Mouse (Mus musculus): ENCODE measurements around the gene Blmh. TPM values are rescaled to one million over a fixed set of nuclear protein-coding genes. Genes with fewer than 3 reads are reported as not detected.

The Blmh gene
- polyA plus RNA-seq (2012), result 1.5 TPM in 2 replicates

GRCm38 (mm10) chr11:76924759-76925236, at the start of gene Blmh:
Gene Blmh, plus strand, starts transcription at chr11:76924809.
- H3K9me3 ChIP-seq (ENCODE audit: control insufficient read depth, low read length), result no peaks in the 10 kb centered on the region
- TF ChIP-seq TAL1 (IDR thresholded peaks at IDR 0.05; ENCODE audit: low read length) (no peak), GATA1 (IDR thresholded peaks at IDR 0.05; ENCODE audit: low read length) (no peak)
- no peaks in the 10 kb centered on the region for H3K4me1 ChIP-seq (ENCODE audit: control insufficient read depth)
- no peak within 1 kb of the TSS for H3K4me3 ChIP-seq (replicated peaks)
- H3K27me3 ChIP-seq (ENCODE audit: control insufficient read depth), result peaks cover 3% of the 10 kb centered on the region; the same call in 1 of the 2 replicates
- H3K36me3 ChIP-seq (ENCODE audit: control insufficient read depth), result no peaks in the 10 kb centered on the region

- no peaks in the 10 kb centered on the region for H3K27me3 ChIP-seq (ENCODE audit: control insufficient read depth)
- TF ChIP-seq GATA1 (IDR thresholded peaks at IDR 0.05; ENCODE audit: low read length) (no peak), TAL1 (IDR thresholded peaks at IDR 0.05; ENCODE audit: low read length) (no peak)
- H3K9me3 ChIP-seq (ENCODE audit: control insufficient read depth, low read length), result no peaks in the 10 kb centered on the region
- H3K4me3 ChIP-seq (replicated peaks), result no peak overlapping the region
- H3K36me3 ChIP-seq (ENCODE audit: control insufficient read depth), result no peaks in the 10 kb centered on the region
- H3K4me1 ChIP-seq (ENCODE audit: control insufficient read depth), result no peaks in the 10 kb centered on the region
These were observed 44.8 kb upstream of the Blmh start for GRCm38 (mm10) chr11:76879816-76880215.

- H3K9me3 ChIP-seq (ENCODE audit: control insufficient read depth, low read length), result no peaks in the 10 kb centered on the region
- TF ChIP-seq TAL1 (IDR thresholded peaks at IDR 0.05; ENCODE audit: low read length) (no peak), GATA1 (IDR thresholded peaks at IDR 0.05; ENCODE audit: low read length) (no peak)
- no peaks in the 10 kb centered on the region for H3K27me3 ChIP-seq (ENCODE audit: control insufficient read depth)
- H3K36me3 ChIP-seq (ENCODE audit: control insufficient read depth), result no peaks in the 10 kb centered on the region
- H3K4me1 ChIP-seq (ENCODE audit: control insufficient read depth), result no peaks in the 10 kb centered on the region
- H3K4me3 ChIP-seq (replicated peaks), result no peak overlapping the region
These were observed 40.2 kb upstream of the Blmh start for GRCm38 (mm10) chr11:76884451-76884850.

GRCm38 (mm10) chr11:76889339-76890164, 35.1 kb upstream of the Blmh start:
- peaks cover 5% of the 10 kb centered on the region for H3K4me1 ChIP-seq (ENCODE audit: control insufficient read depth)
- no peaks in the 10 kb centered on the region for H3K9me3 ChIP-seq (ENCODE audit: control insufficient read depth, low read length)
- H3K27me3 ChIP-seq (ENCODE audit: control insufficient read depth), result no peaks in the 10 kb centered on the region
- no peaks in the 10 kb centered on the region for H3K36me3 ChIP-seq (ENCODE audit: control insufficient read depth)
- no peak overlapping the region for H3K4me3 ChIP-seq (replicated peaks)
- no peak for TF ChIP-seq GATA1 (IDR thresholded peaks at IDR 0.05; ENCODE audit: low read length)
- TF ChIP-seq TAL1 (IDR thresholded peaks at IDR 0.05; ENCODE audit: low read length), result no peak

- TF ChIP-seq TAL1 (IDR thresholded peaks at IDR 0.05; ENCODE audit: low read length) (no peak), GATA1 (IDR thresholded peaks at IDR 0.05; ENCODE audit: low read length) (no peak)
- Histone ChIP-seq H3K36me3 (ENCODE audit: control insufficient read depth) (no peaks in the 10 kb centered on the region), H3K4me1 (ENCODE audit: control insufficient read depth) (peaks cover 5% of the 10 kb centered on the region)
These were observed 33.4 kb upstream of the Blmh start for GRCm38 (mm10) chr11:76891171-76891570.

GRCm38 (mm10) chr11:76891738-76892349, 32.8 kb upstream of the Blmh start:
- Histone ChIP-seq H3K4me1 (ENCODE audit: control insufficient read depth) (peaks cover 5% of the 10 kb centered on the region), H3K27me3 (ENCODE audit: control insufficient read depth) (no peaks in the 10 kb centered on the region), H3K36me3 (ENCODE audit: control insufficient read depth) (no peaks in the 10 kb centered on the region), H3K9me3 (ENCODE audit: control insufficient read depth, low read length) (no peaks in the 10 kb centered on the region), H3K4me3 (replicated peaks) (no peak overlapping the region)
- no peak for TF ChIP-seq TAL1 (IDR thresholded peaks at IDR 0.05; ENCODE audit: low read length)
- TF ChIP-seq GATA1 (IDR thresholded peaks at IDR 0.05; ENCODE audit: low read length), result no peak

More at GRCm38 (mm10) chr11:76891171-76891570, 33.4 kb upstream of the Blmh start:
- no peaks in the 10 kb centered on the region for H3K27me3 ChIP-seq (ENCODE audit: control insufficient read depth)
- H3K4me3 ChIP-seq (replicated peaks), result no peak overlapping the region
- H3K9me3 ChIP-seq (ENCODE audit: control insufficient read depth, low read length), result no peaks in the 10 kb centered on the region

- Histone ChIP-seq H3K9me3 (ENCODE audit: control insufficient read depth, low read length) (no peaks in the 10 kb centered on the region), H3K27me3 (ENCODE audit: control insufficient read depth) (no peaks in the 10 kb centered on the region), H3K36me3 (ENCODE audit: control insufficient read depth) (no peaks in the 10 kb centered on the region), H3K4me1 (ENCODE audit: control insufficient read depth) (peaks cover 5% of the 10 kb centered on the region), H3K4me3 (replicated peaks) (no peak overlapping the region)
- TF ChIP-seq GATA1 (IDR thresholded peaks at IDR 0.05; ENCODE audit: low read length) (no peak), TAL1 (IDR thresholded peaks at IDR 0.05; ENCODE audit: low read length) (no peak)
These were observed 31.6 kb upstream of the Blmh start for GRCm38 (mm10) chr11:76892972-76893371.

- Histone ChIP-seq H3K4me3 (replicated peaks) (no peak overlapping the region), H3K27me3 (ENCODE audit: control insufficient read depth) (no peaks in the 10 kb centered on the region), H3K4me1 (ENCODE audit: control insufficient read depth) (peaks cover 5% of the 10 kb centered on the region), H3K36me3 (ENCODE audit: control insufficient read depth) (no peaks in the 10 kb centered on the region), H3K9me3 (ENCODE audit: control insufficient read depth, low read length) (no peaks in the 10 kb centered on the region)
- TF ChIP-seq TAL1 (IDR thresholded peaks at IDR 0.05; ENCODE audit: low read length) (no peak), GATA1 (IDR thresholded peaks at IDR 0.05; ENCODE audit: low read length) (no peak)
These were observed 31.0 kb upstream of the Blmh start for GRCm38 (mm10) chr11:76893570-76893969.

GRCm38 (mm10) chr11:76894240-76894639, 30.4 kb upstream of the Blmh start:
- TF ChIP-seq TAL1 (IDR thresholded peaks at IDR 0.05; ENCODE audit: low read length), result no peak
- no peak for TF ChIP-seq GATA1 (IDR thresholded peaks at IDR 0.05; ENCODE audit: low read length)
- Histone ChIP-seq H3K4me1 (ENCODE audit: control insufficient read depth) (peaks cover 5% of the 10 kb centered on the region), H3K4me3 (replicated peaks) (no peak overlapping the region)

More at GRCm38 (mm10) chr11:76894240-76894639, 30.4 kb upstream of the Blmh start:
- Histone ChIP-seq H3K36me3 (ENCODE audit: control insufficient read depth) (no peaks in the 10 kb centered on the region), H3K9me3 (ENCODE audit: control insufficient read depth, low read length) (no peaks in the 10 kb centered on the region), H3K27me3 (ENCODE audit: control insufficient read depth) (no peaks in the 10 kb centered on the region)

Measured in erythroblast, embryonic 14.5 days (primary cell).